Mouse (Mus musculus): ENCODE data around the gene Mitd1.

- TF ChIP-seq POLR2A (IDR thresholded peaks at IDR 0.05; ENCODE audit: low read depth, low read length) (no peak), CTCF (conservative IDR thresholded peaks at IDR 0.05; ENCODE audit: insufficient read depth, insufficient read length, low read depth, low read length) (no peak)
Measured at GRCm38 (mm10) chr1:37916393-37916792, 26.2 kb upstream of the Mitd1 start, which contains the start of gene Lyg2.
